Mouse (Mus musculus) neural tube, embryonic 15.5 days (tissue): ENCODE measurements around the gene Psen2. TPM values are rescaled to one million over a fixed set of nuclear protein-coding genes. Genes with fewer than 3 reads are reported as not detected.

ENCODE experiments used
- ATAC-seq: fragments of 200-750 bp; cut with Nextera tagmentation; 2 replicates; pipeline ENCODE4 v1.8.0; 2017; ENCODE audit warnings: mild to moderate bottlenecking, moderate TSS enrichment, moderate library complexity; ENCODE audit not compliant: low FRiP score
- H3K27ac ChIP-seq: fragments of 300-500 bp; sonication (generic); replicated peaks from 2 replicates; pipeline ENCODE4 v1.5.1; 2015; ENCODE audit warnings: mild to moderate bottlenecking, inconsistent platforms
- H3K27me3 ChIP-seq: fragments of 300-500 bp; sonication (generic); replicated peaks from 2 replicates; pipeline ENCODE4 v1.6.1; 2015; ENCODE audit warnings: inconsistent platforms
- H3K36me3 ChIP-seq: fragments of 300-500 bp; sonication (generic); 2 replicates; pipeline ENCODE4 v1.6.1; 2015; ENCODE audit warnings: inconsistent platforms
- H3K4me1 ChIP-seq: fragments of 300-500 bp; sonication (generic); 2 replicates; pipeline ENCODE4 v1.6.1; 2015; ENCODE audit warnings: inconsistent platforms
- H3K4me2 ChIP-seq: fragments of 300-500 bp; sonication (generic); 2 replicates; pipeline ENCODE4 v1.6.1; 2015; ENCODE audit warnings: inconsistent platforms, mild to moderate bottlenecking, moderate library complexity
- H3K4me3 ChIP-seq: fragments of 300-500 bp; sonication (generic); replicated peaks from 2 replicates; pipeline ENCODE4 v1.5.1; 2015; ENCODE audit warnings: mild to moderate bottlenecking, inconsistent platforms
- H3K9ac ChIP-seq: fragments of 300-500 bp; sonication (generic); replicated peaks from 2 replicates; pipeline ENCODE4 v1.6.1; 2015; ENCODE audit warnings: mild to moderate bottlenecking, inconsistent platforms
- H3K9me3 ChIP-seq: fragments of 300-500 bp; sonication (generic); replicated peaks from 2 replicates; pipeline ENCODE4 v1.6.1; 2016; ENCODE audit warnings: inconsistent platforms
- WGBS: fragments of 180-500 bp; shearing (Covaris S2); methylation state at CpG from one replicate; pipeline ENCODE4 v1.1.7; 2015; ENCODE audit warnings: mixed read lengths; 5-methylcytosine and 5-hydroxymethylcytosine counted together
- polyA plus RNA-seq: library from polyadenylated mRNA; unstranded; fragments of >200 nt; fragmentation: Nextera tagmentation; extraction: Ambion mirVana; gene quantifications from 2 replicates; pipeline ENCODE4 v1.2.1, GENCODE M21; 2015

Psen2 gene
- polyA plus RNA-seq, 1 experiment from 2014 or later: 16.8 TPM

DNA sequence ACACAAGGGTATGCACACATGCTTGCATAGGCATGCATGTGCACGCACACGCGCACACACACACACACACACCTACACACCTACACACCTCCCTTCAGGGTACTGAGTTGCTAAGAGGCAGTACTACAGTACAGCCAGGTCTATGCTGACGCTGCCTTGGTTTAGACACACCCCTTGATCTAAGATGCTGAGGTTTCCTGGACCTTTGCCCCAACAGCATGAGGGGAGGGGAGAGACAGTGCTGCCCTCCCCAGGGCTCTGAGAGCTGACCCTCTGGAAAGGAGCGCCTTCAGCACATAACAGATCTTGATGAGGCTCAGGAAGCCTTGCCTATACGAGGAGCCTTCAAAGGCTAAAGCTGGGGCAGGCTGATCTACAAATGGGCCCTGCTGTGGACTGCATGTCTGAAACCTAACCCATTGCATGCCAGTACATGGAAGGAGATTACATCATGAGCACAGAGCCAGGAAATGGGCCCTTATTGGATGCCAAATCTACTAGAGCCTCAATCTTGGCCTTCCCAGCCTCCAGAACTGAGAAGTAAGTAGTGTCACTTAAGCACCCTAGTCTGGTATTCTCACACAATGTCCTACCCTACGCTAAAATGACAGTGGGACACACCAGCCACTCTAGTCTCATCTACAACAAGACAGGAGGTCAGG is 81.8 kb downstream of the Psen2 start:
- H3K27ac ChIP-seq: no peak overlapping the region
- no peak overlapping the region for H3K4me2 ChIP-seq
- no peaks in the 10 kb centered on the region for H3K27me3 ChIP-seq
- no peak overlapping the region for H3K4me3 ChIP-seq
- WGBS: 91% methylated on average over 7 of the region's 7 CpGs
- no peak for ATAC-seq
- H3K9ac ChIP-seq: no peak overlapping the region
- H3K36me3 ChIP-seq: no peaks in the 10 kb centered on the region
- H3K4me1 ChIP-seq: no peaks in the 10 kb centered on the region
- H3K9me3 ChIP-seq: no peaks in the 10 kb centered on the region

DNA sequence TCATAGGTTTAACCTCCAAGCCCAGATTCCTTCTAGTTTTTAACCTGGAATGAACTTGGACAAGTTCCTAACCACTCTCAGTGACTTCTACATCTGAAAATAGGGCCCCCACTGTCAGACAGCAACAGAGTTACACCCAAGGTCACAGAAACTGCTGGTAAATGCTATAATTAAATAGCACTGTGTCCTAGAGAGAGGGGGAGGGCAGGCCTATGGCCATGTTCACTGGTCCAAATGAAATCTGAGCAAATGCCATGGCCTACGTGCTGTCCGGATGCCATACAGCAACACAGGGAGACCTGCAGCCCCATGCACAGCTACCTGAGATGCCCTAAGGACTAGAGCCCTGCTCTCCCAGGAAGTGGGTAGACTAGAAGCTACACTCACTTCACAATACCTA is 83.4 kb downstream of the Psen2 start:
- H3K27ac ChIP-seq: no peak overlapping the region
- no peak for ATAC-seq
- no peak overlapping the region for H3K4me2 ChIP-seq
- 90% methylated on average over 2 of the region's 2 CpGs for WGBS
- H3K4me3 ChIP-seq: no peak overlapping the region
- no peaks in the 10 kb centered on the region for H3K36me3 ChIP-seq
- H3K27me3 ChIP-seq: no peaks in the 10 kb centered on the region
- no peaks in the 10 kb centered on the region for H3K4me1 ChIP-seq
- no peak overlapping the region for H3K9ac ChIP-seq
- no peaks in the 10 kb centered on the region for H3K9me3 ChIP-seq

DNA sequence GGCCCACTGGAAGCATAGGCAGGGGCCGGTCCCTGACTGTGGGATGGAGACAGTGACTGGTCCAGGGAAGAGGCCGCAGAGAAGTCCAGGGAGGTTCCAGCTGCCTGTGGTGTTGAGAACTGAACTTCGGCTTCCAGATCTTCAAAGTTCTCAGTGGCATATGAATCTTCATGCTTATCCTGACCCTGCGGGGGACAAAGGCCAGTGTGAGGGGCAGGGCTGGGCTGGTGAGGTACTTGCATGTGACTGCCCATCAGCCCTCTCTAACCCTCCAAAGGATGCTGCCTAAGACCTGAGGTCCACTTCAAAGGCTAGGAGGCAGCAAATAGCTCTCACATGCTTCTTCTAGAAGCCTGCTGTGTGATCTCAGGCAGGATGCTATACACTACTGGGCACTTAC is 84.1 kb downstream of the Psen2 start:
- H3K4me3 ChIP-seq: no peak overlapping the region
- H3K27me3 ChIP-seq: no peaks in the 10 kb centered on the region
- H3K4me2 ChIP-seq: no peak overlapping the region
- WGBS: 89% methylated on average over 4 of the region's 4 CpGs
- no peak for ATAC-seq
- no peaks in the 10 kb centered on the region for H3K4me1 ChIP-seq
- H3K36me3 ChIP-seq: no peaks in the 10 kb centered on the region
- H3K9me3 ChIP-seq: no peaks in the 10 kb centered on the region
- H3K9ac ChIP-seq: no peak overlapping the region
- no peak overlapping the region for H3K27ac ChIP-seq

DNA sequence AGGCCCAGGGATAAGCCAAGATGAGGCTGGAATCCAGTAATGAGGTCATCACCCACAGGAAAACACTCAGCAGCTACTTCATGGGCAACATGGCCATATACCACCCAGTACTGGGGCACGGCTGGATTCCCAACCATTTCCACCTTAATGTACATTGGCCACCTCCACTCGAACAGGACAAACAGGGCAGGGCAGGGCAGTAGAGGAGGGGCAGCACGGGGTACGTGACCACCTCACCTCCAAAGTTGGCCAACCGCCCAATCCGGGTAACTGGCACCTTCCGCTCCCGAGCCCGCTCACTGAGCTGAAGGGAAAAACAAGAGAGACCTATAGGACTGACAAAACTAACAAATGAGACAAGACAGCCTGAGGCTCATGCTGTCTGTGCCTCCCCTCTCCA is 84.9 kb downstream of the Psen2 start:
- no peak overlapping the region for H3K4me3 ChIP-seq
- no peaks in the 10 kb centered on the region for H3K27me3 ChIP-seq
- no peak for ATAC-seq
- H3K36me3 ChIP-seq: no peaks in the 10 kb centered on the region
- no peak overlapping the region for H3K4me2 ChIP-seq
- WGBS: 92% methylated on average over 9 of the region's 9 CpGs
- H3K4me1 ChIP-seq: no peaks in the 10 kb centered on the region
- no peaks in the 10 kb centered on the region for H3K9me3 ChIP-seq
- H3K27ac ChIP-seq: no peak overlapping the region
- H3K9ac ChIP-seq: no peak overlapping the region

Other genes starting within 250 kb of the Psen2 start
- 3.4 and 5.8 TPM in 2 replicates for gene Coq8a, start 63.8 kb downstream of the Psen2 start, polyA plus RNA-seq
- gene Itpkb, start 67.0 kb upstream of the Psen2 start, polyA plus RNA-seq: 4.1 and 5.3 TPM in 2 replicates
- gene Stum, start 220.1 kb upstream of the Psen2 start, polyA plus RNA-seq: 21.8 and 23.5 TPM in 2 replicates